Mouse (Mus musculus) heart, embryonic 12.5 days (tissue): ENCODE measurements around the gene Tshz2. TPM values are rescaled to one million over a fixed set of nuclear protein-coding genes. Genes with fewer than 3 reads are reported as not detected.

Source experiments
- ATAC-seq: fragments of 200-750 bp; cut with Nextera tagmentation; 2 replicates; pipeline ENCODE4 v1.8.0; 2017; ENCODE audit warnings: moderate TSS enrichment, moderate library complexity; ENCODE audit not compliant: insufficient number of reproducible peaks, low FRiP score
- H3K27ac ChIP-seq: fragments of 300-500 bp; sonication (generic); 2 replicates; pipeline ENCODE4 v1.5.1; 2016; ENCODE audit warnings: mild to moderate bottlenecking, moderate library complexity; ENCODE audit not compliant: poor library complexity, severe bottlenecking
- H3K27me3 ChIP-seq: fragments of 300-500 bp; sonication (generic); replicated peaks from 2 replicates; pipeline ENCODE4 v1.6.1; 2016; ENCODE audit warnings: mild to moderate bottlenecking, moderate library complexity
- H3K36me3 ChIP-seq: fragments of 300-500 bp; sonication (generic); 2 replicates; pipeline ENCODE4 v1.6.1; 2016; ENCODE audit warnings: mild to moderate bottlenecking, moderate library complexity
- H3K4me1 ChIP-seq: fragments of 300-500 bp; sonication (generic); replicated peaks from 2 replicates; pipeline ENCODE4 v1.6.1; 2016; ENCODE audit warnings: mild to moderate bottlenecking
- H3K4me2 ChIP-seq: fragments of 300-500 bp; sonication (generic); 2 replicates; pipeline ENCODE4 v1.6.1; 2016; ENCODE audit warnings: mild to moderate bottlenecking, moderate library complexity
- H3K4me3 ChIP-seq: fragments of 300-500 bp; sonication (generic); 2 replicates; pipeline ENCODE4 v1.5.1; 2016; ENCODE audit warnings: mild to moderate bottlenecking
- H3K9ac ChIP-seq: fragments of 300-500 bp; sonication (generic); 2 replicates; pipeline ENCODE4 v1.6.1; 2016; ENCODE audit warnings: mild to moderate bottlenecking, moderate library complexity
- H3K9me3 ChIP-seq: fragments of 300-500 bp; sonication (generic); replicated peaks from 2 replicates; pipeline ENCODE4 v1.6.1; 2016; ENCODE audit warnings: mild to moderate bottlenecking, moderate library complexity
- WGBS: fragments of 180-500 bp; shearing (Covaris S2); methylation state at CpG from one replicate; pipeline ENCODE4 v1.1.7; 2016; 5-methylcytosine and 5-hydroxymethylcytosine counted together
- polyA plus RNA-seq: library from polyadenylated mRNA; unstranded; fragments of >200 nt; fragmentation: Nextera tagmentation; extraction: Ambion mirVana; gene quantifications from 2 replicates; pipeline ENCODE4 v1.2.1, GENCODE M21; 2016

Gene Tshz2
- polyA plus RNA-seq, 1 experiment from 2014 or later = 5.6 TPM

DNA sequence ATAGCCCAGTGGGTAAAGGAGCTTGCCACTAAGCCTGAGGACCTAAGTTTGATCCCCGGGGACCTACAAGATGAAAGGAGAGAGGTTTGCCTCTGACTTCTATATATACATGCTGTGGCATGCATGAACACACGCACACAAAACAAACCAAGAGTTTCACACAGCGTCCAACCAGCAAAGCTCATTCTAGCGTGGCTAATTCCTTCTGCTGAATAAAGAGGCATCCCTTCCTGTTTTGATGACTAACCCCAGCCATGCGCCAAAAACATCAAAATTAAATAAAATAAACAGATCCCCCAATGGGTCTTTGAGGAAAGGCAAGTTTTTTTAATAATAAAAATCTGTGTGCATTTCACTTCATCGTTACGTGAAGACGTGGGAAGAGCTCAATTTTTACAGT, 379.0 kb downstream of the Tshz2 start:
- peaks cover 10% of the 10 kb centered on the region; the same call in 1 of the 2 replicates for H3K9me3 ChIP-seq
- ATAC-seq = no peak
- no peak overlapping the region for H3K27ac ChIP-seq
- no peak overlapping the region for H3K9ac ChIP-seq
- no peak overlapping the region for H3K4me2 ChIP-seq
- 0 out of 2 replicates have a peak, but pooled peaks cover 3% of the 10 kb centered on the region for H3K4me1 ChIP-seq
- 0 out of 2 replicates have a peak, but pooled peaks cover 2% of the 10 kb centered on the region for H3K36me3 ChIP-seq
- H3K27me3 ChIP-seq = no peaks in the 10 kb centered on the region
- WGBS = 83% methylated on average over 8 of the region's 8 CpGs
- H3K4me3 ChIP-seq = no peak overlapping the region

- Histone ChIP-seq H3K4me1 (no peaks in the 10 kb centered on the region), H3K27me3 (no peaks in the 10 kb centered on the region), H3K36me3 (no peaks in the 10 kb centered on the region), H3K4me2 (no peak overlapping the region), H3K27ac (no peak overlapping the region), H3K9me3 (no peaks in the 10 kb centered on the region), H3K4me3 (no peak overlapping the region), H3K9ac (no peak overlapping the region)
- 54% methylated on average over 6 of the region's 6 CpGs for WGBS
- no peak for ATAC-seq
These were observed 384.5 kb downstream of the Tshz2 start for GRCm38 (mm10) chr2:170017302-170017701.

DNA sequence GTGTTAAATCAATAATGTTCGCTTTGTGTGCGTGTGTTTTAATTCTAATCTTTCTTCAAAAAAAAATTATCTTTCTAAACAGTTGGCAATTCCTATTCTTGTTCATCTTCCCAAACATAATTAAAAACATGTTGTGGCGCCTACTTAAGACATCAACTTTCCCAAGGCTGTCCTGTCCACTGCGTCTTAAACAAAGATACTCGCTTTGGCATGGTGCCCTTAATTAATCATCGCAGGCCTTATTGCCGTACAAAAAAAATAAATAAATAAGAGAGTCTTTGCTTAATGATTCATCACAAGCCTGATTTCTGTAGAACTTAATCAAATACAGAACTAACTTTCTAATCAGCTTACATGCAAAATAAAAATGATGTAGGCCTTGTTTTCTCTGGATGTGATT, 385.1 kb downstream of the Tshz2 start:
- H3K4me1 ChIP-seq = no peaks in the 10 kb centered on the region
- ATAC-seq = no peak
- H3K4me3 ChIP-seq = no peak overlapping the region
- H3K27ac ChIP-seq = no peak overlapping the region
- H3K4me2 ChIP-seq = no peak overlapping the region
- H3K36me3 ChIP-seq = no peaks in the 10 kb centered on the region
- H3K9me3 ChIP-seq = no peaks in the 10 kb centered on the region
- H3K9ac ChIP-seq = no peak overlapping the region
- H3K27me3 ChIP-seq = no peaks in the 10 kb centered on the region
- 84% methylated on average over 7 of the region's 7 CpGs for WGBS

- H3K36me3 ChIP-seq = no peaks in the 10 kb centered on the region
- 79% methylated on average over 5 of the region's 5 CpGs for WGBS
- H3K4me2 ChIP-seq = no peak overlapping the region
- no peaks in the 10 kb centered on the region for H3K4me1 ChIP-seq
- H3K4me3 ChIP-seq = no peak overlapping the region
- peaks cover 4% of the 10 kb centered on the region; the same call in 1 of the 2 replicates for H3K9me3 ChIP-seq
- H3K9ac ChIP-seq = no peak overlapping the region
- no peak for ATAC-seq
- no peak overlapping the region for H3K27ac ChIP-seq
- no peaks in the 10 kb centered on the region for H3K27me3 ChIP-seq
These were observed 390.1 kb downstream of the Tshz2 start for GRCm38 (mm10) chr2:170022953-170023352.

GRCm38 (mm10) chr2:170023741-170024140, 390.9 kb downstream of the Tshz2 start:
- Histone ChIP-seq H3K9me3 (peaks cover 4% of the 10 kb centered on the region; the same call in 1 of the 2 replicates), H3K27me3 (no peaks in the 10 kb centered on the region), H3K36me3 (no peaks in the 10 kb centered on the region), H3K9ac (no peak overlapping the region), H3K4me1 (no peaks in the 10 kb centered on the region), H3K4me3 (no peak overlapping the region), H3K27ac (no peak overlapping the region), H3K4me2 (no peak overlapping the region)
- ATAC-seq = no peak
- whole genome bisulfite sequencing = 86% methylated on average over 9 of the region's 9 CpGs

- no peak for ATAC-seq
- no peak overlapping the region for H3K4me3 ChIP-seq
- peaks cover 4% of the 10 kb centered on the region; the same call in 1 of the 2 replicates for H3K9me3 ChIP-seq
- no peak overlapping the region for H3K4me2 ChIP-seq
- no peak overlapping the region for H3K9ac ChIP-seq
- WGBS = 79% methylated on average over 8 of the region's 8 CpGs
- H3K36me3 ChIP-seq = no peaks in the 10 kb centered on the region
- no peak overlapping the region for H3K27ac ChIP-seq
- no peaks in the 10 kb centered on the region for H3K27me3 ChIP-seq
- no peaks in the 10 kb centered on the region for H3K4me1 ChIP-seq
These were observed 392.1 kb downstream of the Tshz2 start for GRCm38 (mm10) chr2:170024939-170025338.

GRCm38 (mm10) chr2:170025896-170026295, 393.1 kb downstream of the Tshz2 start:
- no peak for ATAC-seq
- WGBS = 84% methylated on average over 6 of the region's 6 CpGs
- H3K4me1 ChIP-seq = no peaks in the 10 kb centered on the region
- H3K27ac ChIP-seq = no peak overlapping the region
- no peak overlapping the region for H3K4me3 ChIP-seq
- no peaks in the 10 kb centered on the region for H3K27me3 ChIP-seq
- H3K36me3 ChIP-seq = no peaks in the 10 kb centered on the region
- H3K9me3 ChIP-seq = peaks cover 4% of the 10 kb centered on the region; the same call in 1 of the 2 replicates
- no peak overlapping the region for H3K4me2 ChIP-seq
- no peak overlapping the region for H3K9ac ChIP-seq

DNA sequence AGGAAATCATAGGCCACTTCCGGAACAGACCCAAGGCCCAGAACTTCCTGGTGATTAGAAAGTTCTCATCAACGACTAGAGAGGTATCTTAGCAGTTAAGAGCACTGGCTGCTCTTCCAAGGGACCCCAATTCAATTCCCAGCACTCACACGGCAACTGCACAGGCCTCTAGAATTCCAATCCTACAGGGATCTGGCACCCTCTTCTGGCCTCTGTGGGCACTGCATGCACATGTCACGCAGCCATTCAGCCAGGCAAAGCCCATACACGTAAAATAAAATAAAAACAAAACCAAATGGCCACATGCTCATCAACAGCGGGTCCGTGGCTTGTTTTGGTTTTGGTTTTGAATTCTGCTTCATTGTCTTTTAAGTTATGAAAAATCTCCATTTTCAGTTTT, 395.0 kb downstream of the Tshz2 start:
- no peak overlapping the region for H3K4me3 ChIP-seq
- H3K27ac ChIP-seq = no peak overlapping the region
- WGBS = 82% methylated on average over 7 of the region's 7 CpGs
- H3K4me2 ChIP-seq = no peak overlapping the region
- H3K9ac ChIP-seq = no peak overlapping the region
- peaks cover 6% of the 10 kb centered on the region; the same call in 1 of the 2 replicates for H3K9me3 ChIP-seq
- no peaks in the 10 kb centered on the region for H3K27me3 ChIP-seq
- ATAC-seq = no peak
- no peaks in the 10 kb centered on the region for H3K4me1 ChIP-seq
- no peaks in the 10 kb centered on the region for H3K36me3 ChIP-seq

DNA sequence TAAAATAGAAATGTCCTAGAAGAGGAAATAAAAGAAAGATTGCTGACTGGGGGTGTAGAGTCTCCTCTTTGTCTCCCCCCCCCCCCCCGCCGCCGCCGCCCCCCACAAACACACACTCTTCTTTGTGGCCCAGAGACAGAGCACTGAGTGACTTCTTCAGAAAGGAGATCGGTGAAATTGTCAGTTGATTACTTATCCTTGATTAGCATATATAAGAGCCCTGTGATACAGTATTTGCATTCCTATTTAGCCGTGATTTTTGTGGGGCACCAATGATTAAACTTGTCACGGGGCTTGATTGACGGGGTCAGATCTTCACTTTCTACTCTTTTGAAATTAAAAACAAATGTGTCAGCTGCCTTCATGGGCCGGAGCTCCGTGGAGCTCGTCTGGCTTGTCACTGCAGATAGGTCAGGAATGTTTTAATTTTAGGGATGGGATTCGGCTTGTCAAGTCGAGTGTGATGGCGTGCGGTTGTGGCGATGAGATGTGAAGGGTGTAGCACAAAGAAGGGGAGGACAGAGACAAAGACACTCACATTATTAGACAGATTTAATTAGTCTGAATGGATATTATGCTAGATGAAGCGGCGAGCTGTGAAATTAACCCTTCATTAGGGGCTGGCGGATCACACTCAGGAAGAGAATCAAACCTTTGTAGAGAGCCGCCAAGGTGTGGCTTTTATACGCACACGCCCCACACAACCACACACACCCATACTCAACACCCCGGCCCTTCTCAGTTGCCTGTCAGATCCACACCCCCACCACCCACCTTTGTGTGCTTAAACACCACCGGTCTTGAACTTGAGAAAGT, 395.9 kb downstream of the Tshz2 start:
- no peak overlapping the region for H3K27ac ChIP-seq
- 79% methylated on average over 24 of the region's 24 CpGs for WGBS
- H3K4me1 ChIP-seq = no peaks in the 10 kb centered on the region
- H3K4me3 ChIP-seq = no peak overlapping the region
- no peaks in the 10 kb centered on the region for H3K27me3 ChIP-seq
- no peak overlapping the region for H3K9ac ChIP-seq
- no peak for ATAC-seq
- no peaks in the 10 kb centered on the region for H3K36me3 ChIP-seq
- peaks cover 6% of the 10 kb centered on the region; the same call in 1 of the 2 replicates for H3K9me3 ChIP-seq
- H3K4me2 ChIP-seq = no peak overlapping the region

DNA sequence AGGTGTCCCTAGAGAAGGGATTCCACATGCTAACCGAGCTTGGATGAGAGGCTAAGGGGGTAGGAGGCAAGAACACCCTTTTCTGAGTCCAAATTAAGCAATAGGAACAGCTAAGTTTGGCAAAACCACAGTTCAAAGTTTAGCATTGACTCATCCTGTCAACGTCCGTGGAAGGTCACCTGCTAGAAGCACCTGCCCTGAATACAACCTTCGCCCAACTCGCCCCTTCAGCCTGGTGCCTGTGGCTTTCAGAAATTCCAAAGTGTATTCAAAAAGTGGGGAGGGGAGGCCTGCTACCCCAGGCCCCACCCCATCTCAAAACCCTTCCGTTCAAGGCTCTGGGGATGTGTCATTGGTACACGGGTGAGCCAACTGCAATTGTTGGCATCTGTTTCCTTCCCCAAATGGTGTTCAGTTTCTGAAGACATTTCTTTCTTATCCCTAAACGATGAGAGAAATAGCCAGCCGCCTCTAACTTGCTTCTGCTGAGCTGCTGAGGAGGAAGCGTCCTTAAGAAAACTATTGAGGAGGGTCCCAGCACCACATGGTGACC, 396.6 kb downstream of the Tshz2 start:
- Histone ChIP-seq H3K27me3 (no peaks in the 10 kb centered on the region), H3K27ac (no peak overlapping the region), H3K4me2 (no peak overlapping the region), H3K4me1 (no peaks in the 10 kb centered on the region), H3K9ac (no peak overlapping the region), H3K4me3 (no peak overlapping the region), H3K36me3 (no peaks in the 10 kb centered on the region), H3K9me3 (peaks cover 6% of the 10 kb centered on the region; the same call in 1 of the 2 replicates)
- 77% methylated on average over 10 of the region's 10 CpGs for whole genome bisulfite sequencing
- no peak for ATAC-seq

DNA sequence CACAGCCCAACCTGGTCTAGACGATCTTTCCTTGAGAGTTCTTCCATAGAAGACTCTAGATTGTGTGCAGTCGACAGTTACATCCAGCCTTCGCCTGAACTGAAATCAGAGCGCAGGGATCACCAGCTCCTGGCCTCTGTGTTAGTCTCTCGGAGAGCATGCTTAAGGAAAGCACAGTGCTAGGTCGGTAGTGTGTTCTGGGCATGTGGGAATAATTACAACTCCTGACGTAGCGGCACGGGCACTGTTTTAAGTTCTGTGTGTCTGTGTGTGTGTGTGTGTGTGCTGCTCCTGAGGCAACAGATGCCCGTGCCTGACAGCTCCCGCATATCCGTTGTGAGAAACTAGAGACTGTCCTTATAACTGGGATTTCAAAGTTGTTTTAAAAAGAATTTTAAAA, 398.4 kb downstream of the Tshz2 start:
- Histone ChIP-seq H3K27ac (no peak overlapping the region), H3K4me2 (no peak overlapping the region), H3K4me3 (no peak overlapping the region), H3K9me3 (peaks cover 6% of the 10 kb centered on the region; the same call in 1 of the 2 replicates), H3K9ac (no peak overlapping the region), H3K4me1 (no peaks in the 10 kb centered on the region), H3K27me3 (no peaks in the 10 kb centered on the region), H3K36me3 (no peaks in the 10 kb centered on the region)
- WGBS = 89% methylated on average over 12 of the region's 12 CpGs
- no peak for ATAC-seq
